Mouse (Mus musculus) hindlimb bud, embryonic 11.5 days (tissue): ENCODE measurements at regions not wholly inside any gene's neighbourhood (a gene's known extent, or its start where the extent isn't known, plus 50 kb on each side); places are given as distances from the start of the nearest gene placed in this dataset.
"Not testable (repeated sequence)": the region's sequence is repeated elsewhere in the genome, so short reads cannot be mapped to it uniquely, and the experiment has no call there.

Experiments
- DNase-seq: peaks from one replicate; pipeline ENCODE4 v3.0.0-alpha.2; 2012; ENCODE audit warnings: low read depth, low spot score; ENCODE audit errors: extremely low spot score

GRCm38 (mm10) chr10:111626009-111626408 is 119.9 kb downstream of the Phlda1 start:
- no peak for DNase-seq

- DNase-seq = no peak
Observed at GRCm38 (mm10) chr10:111636283-111636682, 130.2 kb downstream of the Phlda1 start.

DNA sequence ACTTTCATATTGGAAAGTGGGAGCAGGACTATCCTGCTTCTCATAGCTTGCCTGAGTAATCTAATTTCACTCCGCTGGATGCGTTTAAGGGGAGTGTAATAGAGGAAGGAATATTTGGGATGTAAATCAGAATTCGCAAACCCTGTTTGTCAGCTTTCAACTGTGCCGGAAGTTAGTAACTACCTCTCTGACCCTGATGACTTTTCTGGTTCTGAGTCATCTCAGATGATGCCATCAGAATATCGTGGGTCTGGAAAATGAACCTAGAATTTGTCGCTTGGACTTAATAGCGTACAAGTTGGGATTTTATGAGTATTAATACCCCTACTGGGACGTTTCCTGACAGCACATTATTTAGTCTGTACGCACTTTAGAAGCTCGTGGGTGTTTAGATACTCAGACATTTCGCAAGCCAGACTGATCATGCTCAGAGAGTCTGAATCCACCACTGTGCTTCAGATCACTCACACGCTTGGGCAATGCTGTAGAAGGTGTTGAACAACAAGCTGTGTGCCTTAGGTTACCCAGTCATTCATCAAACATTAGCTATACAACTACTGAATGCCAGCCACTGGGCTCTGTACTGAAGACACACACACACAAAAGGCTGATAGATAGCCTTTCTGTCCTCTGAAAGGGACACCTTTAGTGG is 131.1 kb downstream of the Phlda1 start:
- no peak for DNase-seq

DNA sequence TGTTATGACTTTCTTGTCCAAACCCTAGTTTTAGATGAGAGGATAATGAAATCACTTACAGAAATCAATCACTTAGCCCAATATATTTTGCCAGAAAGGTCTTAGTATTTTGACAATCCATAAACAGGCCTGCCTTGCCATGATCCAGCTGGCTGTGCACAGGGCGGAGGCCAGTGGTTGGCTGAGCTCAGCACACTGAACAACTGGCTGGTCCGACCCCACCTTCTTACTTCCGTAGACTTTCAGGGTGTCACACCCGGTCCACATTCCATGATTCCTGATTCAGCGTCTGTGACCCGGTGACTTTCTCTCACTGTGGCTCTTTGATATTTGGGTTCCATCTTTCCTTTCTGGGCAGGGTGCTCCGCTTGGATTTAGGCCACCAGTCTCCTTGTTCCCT is 133.8 kb downstream of the Phlda1 start:
- no peak for DNase-seq

DNA sequence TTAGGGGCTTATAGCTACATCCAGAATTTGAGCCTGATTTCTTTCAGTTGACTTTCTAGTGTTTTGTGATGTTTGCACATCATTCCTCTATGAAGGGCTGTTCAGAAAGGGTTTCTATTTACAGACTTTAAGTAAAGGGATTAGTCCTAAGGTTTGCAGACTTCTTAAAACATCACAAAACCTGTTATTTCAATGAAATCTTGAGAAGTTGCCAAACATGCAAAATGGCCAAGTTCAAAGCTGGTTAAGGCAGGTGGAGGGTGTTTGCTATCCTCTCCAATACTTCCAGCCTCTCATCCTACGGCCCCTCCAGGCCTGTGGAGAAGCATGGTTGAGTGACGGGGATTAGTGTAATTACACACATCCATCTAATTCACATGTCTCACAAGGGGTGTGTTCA is 136.6 kb downstream of the Phlda1 start:
- DNase-seq = no peak

GRCm38 (mm10) chr10:111653773-111654172 is 147.7 kb downstream of the Phlda1 start:
- not testable (repeated sequence) for DNase-seq

GRCm38 (mm10) chr10:111654364-111655226 is 148.5 kb downstream of the Phlda1 start:
- DNase-seq = no peak

GRCm38 (mm10) chr10:111658828-111659227 is 152.7 kb downstream of the Phlda1 start:
- no peak for DNase-seq

GRCm38 (mm10) chr10:111662665-111663064 is 156.6 kb downstream of the Phlda1 start:
- no peak for DNase-seq

DNA sequence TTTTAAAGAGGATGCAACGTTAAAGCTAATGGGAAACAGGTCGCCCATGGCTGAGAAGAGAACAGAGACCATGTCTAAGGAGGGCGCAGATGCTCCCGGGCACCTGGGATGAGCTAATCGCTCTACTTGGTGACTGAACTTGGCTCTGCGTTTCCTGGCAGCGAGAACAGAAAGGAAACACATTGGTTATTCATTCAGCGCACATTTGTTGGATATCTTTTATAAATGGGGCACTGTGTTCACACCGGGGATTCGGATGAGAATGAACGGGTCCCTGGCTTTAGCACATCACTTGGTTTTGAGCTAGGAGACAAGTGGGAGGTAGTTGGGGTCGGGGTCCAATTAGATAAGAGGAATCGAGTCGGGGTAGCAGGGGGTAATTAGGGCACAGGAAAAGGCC is 159.7 kb downstream of the Phlda1 start:
- no peak for DNase-seq

DNA sequence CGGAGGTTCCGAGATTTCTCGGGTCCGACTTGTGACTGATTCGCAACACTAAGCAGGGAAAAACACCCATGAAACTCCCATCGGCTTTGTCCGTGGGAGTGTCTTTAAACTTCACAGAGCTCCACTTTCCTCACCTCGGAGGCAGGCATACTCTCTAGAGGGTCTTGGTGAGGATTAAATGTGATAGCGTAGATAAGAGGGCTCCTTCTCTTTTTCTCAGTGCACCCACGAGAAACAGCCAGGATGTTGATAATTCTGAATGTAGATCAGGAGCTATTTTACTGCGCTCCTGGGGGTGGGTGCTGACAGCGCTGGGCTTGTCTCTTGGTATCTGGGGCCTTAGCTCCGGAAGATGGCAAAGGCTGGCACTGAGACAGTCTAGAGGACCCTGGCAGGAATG is 160.9 kb downstream of the Phlda1 start:
- DNase-seq = no peak

DNA sequence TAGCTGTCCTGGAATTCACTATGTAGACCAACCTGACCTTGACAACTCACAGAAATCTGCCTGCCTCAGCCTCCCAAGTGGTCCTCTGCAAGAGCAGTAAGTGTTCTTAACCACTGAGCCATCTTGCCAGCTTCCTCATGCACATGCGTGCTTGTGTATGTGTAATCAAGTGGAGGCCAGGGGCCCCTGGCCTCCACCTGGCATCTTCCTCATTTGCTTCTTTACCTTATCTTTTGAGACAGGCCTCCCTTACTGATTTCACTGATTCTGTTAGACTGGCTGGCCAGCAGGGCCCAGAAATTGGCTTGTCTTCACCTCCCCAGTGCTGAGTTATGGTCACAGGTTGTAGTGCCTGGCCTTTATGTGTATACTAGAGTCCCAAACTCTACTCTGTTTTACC is 162.6 kb downstream of the Phlda1 start:
- DNase-seq = no peak

DNA sequence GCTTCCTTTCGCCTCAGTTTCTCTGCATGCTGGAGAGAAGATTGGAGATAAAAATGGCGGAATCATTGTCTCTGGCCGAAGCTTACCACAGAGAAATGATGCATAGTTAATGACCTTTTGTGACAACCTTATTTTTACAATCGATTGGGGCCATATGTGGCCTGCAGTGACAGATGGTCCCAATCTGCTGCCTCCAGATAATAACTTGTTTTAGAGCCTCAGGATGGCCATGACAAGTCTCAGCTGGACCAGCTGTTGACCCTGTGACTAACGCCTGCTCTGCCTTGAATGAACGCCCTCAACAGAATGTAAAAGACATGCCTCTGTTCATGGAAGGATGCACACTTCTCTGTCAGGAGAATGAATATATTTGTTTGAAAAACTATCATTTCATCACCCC is 163.6 kb downstream of the Phlda1 start:
- DNase-seq = no peak

DNA sequence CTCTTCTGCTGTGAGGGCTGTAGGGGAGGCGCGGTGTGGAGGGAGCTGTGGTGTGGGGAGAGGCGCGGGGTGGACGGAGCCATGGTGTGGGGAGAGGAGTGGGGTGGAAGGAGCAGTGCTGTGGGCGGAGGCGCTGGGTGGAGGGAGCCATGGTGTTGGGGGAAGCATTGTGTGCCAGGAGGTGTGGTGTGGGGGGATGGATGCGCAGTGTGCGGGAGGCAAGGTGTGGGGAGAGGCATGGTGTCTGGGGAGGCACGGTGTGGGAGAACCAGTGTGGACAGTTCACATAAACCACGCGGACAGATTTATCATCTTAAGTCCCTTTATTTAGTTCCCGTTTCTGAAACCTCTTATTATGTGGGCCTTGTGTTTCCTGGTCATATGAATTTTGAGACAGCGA is 164.6 kb downstream of the Phlda1 start:
- DNase-seq = no peak

DNA sequence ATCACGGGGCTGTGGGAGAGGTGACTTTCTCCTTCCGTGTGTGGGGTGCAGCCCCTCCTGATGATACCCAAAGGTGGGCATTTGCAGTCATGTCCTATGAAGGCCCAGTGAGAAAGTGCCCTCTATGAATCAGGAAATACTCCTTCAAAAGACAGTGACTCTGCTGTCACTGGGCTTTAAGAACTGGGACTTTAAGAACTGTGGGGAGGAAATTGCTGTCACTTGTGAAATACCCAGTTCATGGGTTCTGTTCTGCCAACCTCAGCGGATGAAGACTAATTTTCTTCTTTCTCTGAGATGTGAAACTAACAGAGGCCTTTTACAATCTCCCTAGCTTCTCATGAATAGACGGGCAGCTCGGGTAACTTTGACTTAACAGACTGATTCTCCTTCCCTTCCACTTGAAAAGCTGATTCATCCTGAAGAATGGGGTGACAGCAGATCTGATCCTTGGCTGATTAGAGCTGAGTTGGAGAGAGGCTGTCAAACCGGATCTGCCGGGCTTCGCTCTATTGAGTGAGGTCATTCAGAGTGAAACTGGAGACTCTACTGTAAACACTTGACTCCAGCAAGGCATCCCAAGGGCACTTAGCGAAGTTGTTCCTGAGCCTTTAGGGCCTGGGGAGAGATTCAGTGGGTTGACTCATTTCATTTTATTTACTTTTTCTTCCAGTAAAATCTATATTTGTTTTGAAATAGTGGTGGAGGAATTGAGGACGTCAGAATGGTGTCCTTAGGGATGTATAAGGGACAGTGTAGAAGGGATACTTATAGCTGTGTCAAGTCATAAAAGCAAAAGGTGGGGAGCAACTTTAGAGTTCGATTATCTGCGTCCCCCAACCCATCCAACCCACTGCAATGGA is 166.6 kb downstream of the Phlda1 start:
- DNase-seq = no peak

GRCm38 (mm10) chr10:111673317-111673610 is 167.2 kb downstream of the Phlda1 start:
- no peak for DNase-seq

GRCm38 (mm10) chr10:111676255-111676654 is 170.2 kb downstream of the Phlda1 start:
- no peak for DNase-seq

DNA sequence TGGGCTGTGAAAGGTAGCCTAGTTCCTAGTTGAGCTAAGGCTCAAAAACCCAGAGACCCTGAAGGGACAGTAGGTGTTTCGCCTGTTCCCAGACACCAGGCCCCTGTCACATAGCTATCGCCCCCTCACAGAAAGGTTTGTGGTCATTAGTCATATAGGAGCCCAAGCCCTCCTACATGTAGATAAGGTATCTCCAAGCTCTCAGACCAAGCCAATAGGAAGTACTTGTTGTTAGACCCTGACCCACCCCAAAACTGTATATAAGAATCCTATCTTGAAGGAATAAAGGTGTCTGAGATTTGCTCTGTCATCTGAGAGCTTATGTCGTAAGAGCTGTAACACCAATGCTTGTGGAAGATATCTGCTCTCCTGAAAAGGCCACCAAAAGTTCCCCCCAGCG is 174.8 kb downstream of the Phlda1 start:
- DNase-seq = no peak

- DNase-seq = no peak
Observed at GRCm38 (mm10) chr10:111684409-111685346, 178.6 kb downstream of the Phlda1 start.

- DNase-seq = no peak
Observed at GRCm38 (mm10) chr10:111686585-111686984, 180.5 kb downstream of the Phlda1 start.

GRCm38 (mm10) chr10:111689587-111689986 is 183.5 kb downstream of the Phlda1 start:
- no peak for DNase-seq
